Mouse (Mus musculus) thymus, postnatal 4 days (tissue): ENCODE measurements around the gene Cox8b.
"Not testable (repeated sequence)": the region's sequence is repeated elsewhere in the genome, so short reads cannot be mapped to it uniquely, and the experiment has no call there.

Source experiments
- DNase-seq: peaks from one replicate; pipeline ENCODE4 v3.0.0; 2021

The Cox8b gene

GRCm38 (mm10) chr7:140912846-140913482, 12.7 kb upstream of the Cox8b start:
- no peak for DNase-seq

DNA sequence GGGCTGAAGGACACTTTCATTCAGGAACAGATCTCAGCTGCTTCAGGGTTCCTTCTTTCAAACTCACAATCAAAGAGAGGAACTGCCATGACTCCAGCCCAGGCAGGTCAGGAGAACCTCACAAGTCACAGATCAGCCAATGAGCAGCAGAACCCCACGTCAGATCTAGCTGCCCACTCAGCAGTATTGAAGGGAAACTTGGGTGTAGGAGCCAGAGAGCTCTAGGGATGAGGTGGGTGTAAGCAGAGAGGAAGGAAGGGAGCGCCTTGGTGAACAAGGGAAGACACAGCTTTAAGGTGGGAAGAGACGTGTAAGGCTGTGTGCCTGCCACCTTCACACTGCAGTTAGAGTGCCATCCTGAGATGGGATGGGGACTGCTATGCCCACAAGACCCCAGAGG, 12.0 kb upstream of the Cox8b start:
- no peak for DNase-seq

- DNase-seq = peak; percentile 87
Measured at GRCm38 (mm10) chr7:140908634-140909107, 8.4 kb upstream of the Cox8b start.

DNA sequence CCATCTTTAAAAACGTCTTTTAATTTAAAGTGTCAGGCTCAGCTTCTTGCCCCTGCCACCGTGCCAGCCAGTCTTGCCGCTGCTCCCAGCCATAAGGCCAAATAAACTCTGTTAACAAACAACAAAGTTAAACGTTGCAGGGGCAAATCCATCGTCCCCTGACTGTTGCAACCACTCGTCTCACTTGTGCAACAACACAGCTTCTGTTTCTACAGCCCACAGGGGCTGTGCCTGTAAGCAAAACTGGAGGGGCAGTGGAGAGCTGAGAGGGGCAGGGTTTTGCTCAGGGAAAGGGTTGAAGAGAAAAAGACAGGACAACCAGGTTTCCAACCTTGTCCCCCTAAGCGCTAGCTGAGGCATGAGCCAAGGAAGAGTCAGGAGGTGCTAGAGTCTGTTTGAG, 7.9 kb upstream of the Cox8b start:
- no peak for DNase-seq

DNA sequence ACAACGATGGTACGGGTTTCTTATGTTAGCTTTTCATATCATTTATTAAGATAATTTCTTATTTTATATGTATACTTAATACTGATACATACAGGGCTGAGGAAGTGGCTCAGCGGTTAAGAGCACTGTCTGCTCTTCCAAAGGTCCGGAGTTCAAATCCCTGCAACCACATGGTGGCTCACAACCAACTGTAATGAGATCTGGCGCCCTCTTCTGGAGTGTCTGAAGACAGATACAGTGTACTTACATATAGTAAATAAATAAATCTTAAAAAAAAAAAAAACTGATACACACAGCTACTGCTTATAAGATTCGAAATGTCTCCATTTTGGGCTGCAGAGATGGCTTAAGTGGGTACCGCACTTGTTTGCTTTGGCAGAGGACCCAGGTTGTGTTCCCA, 7.5 kb upstream of the Cox8b start:
- DNase-seq = no peak

- DNase-seq = no peak
Measured at GRCm38 (mm10) chr7:140907131-140907530, 6.9 kb upstream of the Cox8b start.

GRCm38 (mm10) chr7:140905642-140906081, 5.4 kb upstream of the Cox8b start:
- DNase-seq = no peak

DNA sequence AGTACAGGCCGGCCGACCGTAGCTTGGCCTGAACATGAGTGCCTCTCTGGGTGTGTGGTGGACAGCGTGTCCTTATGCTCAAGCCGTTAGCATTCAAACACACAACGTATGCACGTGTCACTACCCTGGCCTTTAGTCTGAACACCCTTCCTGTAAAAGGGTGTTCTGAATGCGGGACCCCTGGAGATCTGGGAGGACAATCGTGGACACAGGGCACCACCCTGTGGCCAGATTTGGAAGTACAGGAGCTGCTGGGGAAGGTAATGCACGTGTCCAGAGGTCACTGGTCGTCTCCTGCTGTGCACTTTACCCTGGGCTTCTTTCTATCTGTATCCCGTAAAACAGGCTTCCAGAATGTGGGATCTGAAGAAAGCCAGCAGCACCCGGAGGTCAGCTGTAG, 3.0 kb upstream of the Cox8b start:
- DNase-seq = peak; percentile 90

- no peak for DNase-seq
Measured at GRCm38 (mm10) chr7:140902036-140902875, 2.0 kb upstream of the Cox8b start.

GRCm38 (mm10) chr7:140899121-140899520, 1.1 kb downstream of the Cox8b start:
- no peak for DNase-seq

GRCm38 (mm10) chr7:140897863-140898262, 2.4 kb downstream of the Cox8b start:
- DNase-seq = no peak

DNA sequence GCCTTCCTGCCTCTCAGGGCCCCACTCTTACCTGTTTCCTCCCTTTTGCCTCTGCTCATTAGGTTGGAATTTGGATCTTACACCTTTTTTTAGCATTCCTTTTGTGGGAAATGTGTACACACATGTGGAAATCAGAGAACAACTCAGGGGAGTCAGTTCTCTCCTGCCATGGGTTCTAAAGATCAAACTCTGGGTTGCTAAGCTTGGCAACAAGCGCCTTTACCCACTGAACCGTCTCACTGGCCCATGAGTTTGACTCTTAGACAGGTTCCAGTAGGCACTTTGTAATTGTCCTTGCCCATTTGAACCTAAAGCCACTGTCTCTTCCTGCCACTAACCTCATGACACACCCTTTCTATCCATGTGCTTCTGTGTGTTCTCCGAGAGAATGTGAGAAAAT, 5.6 kb downstream of the Cox8b start:
- no peak for DNase-seq

- no peak for DNase-seq
Measured at GRCm38 (mm10) chr7:140894031-140894430, 6.2 kb downstream of the Cox8b start.

GRCm38 (mm10) chr7:140890636-140891035, 9.6 kb downstream of the Cox8b start:
- not testable (repeated sequence) for DNase-seq

DNA sequence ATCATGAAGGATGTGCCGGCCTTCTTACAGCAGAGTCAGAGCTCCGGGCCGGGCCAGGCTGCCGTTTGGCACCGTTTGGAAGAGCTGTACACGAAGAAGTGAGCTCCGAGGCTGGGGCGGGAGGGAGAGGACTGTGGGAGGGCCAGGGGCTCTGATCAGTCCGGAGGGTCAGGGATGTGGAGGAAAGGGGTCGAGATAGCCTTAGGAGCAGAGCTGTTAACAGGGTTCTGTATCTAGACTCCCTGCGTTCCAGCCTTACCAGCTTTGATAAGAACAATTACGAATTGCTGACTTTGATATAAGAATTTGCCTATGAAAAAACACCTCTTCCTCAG, 17.8 kb downstream of the Cox8b start:
- no peak for DNase-seq

- peak; percentile 96 for DNase-seq
Measured at GRCm38 (mm10) chr7:140881696-140882468, 18.4 kb downstream of the Cox8b start, which contains the start of the genes Psmd13 and Sirt3. Gene Psmd13 (plus strand): TSS chr7:140881968. Gene Sirt3 (minus strand): TSS chr7:140882309.

GRCm38 (mm10) chr7:140880865-140881515, 19.3 kb downstream of the Cox8b start:
- no peak for DNase-seq

GRCm38 (mm10) chr7:140880419-140880818, 19.8 kb downstream of the Cox8b start:
- DNase-seq = no peak

DNA sequence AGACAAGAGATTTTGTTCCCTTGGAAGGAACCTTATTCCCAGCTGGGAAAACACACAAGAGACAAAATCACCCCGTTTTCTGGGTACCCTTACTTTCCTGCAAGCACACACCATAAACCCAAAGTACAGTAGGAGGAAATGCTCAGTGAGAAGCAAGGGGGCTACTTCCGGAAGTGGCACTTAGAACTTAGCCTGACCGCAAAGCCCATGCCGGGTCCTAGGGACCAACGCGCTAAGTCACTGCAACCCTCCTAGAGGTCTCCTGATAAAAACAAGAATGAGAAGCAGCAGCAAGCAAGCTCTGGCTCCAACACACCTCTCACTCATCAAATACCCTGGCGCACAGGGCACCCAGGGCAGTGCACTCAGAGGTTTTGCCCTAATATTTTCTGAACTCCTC, 20.9 kb downstream of the Cox8b start:
- peak; percentile 31 for DNase-seq

- no peak for DNase-seq
Measured at GRCm38 (mm10) chr7:140877364-140877763, 22.9 kb downstream of the Cox8b start.

DNA sequence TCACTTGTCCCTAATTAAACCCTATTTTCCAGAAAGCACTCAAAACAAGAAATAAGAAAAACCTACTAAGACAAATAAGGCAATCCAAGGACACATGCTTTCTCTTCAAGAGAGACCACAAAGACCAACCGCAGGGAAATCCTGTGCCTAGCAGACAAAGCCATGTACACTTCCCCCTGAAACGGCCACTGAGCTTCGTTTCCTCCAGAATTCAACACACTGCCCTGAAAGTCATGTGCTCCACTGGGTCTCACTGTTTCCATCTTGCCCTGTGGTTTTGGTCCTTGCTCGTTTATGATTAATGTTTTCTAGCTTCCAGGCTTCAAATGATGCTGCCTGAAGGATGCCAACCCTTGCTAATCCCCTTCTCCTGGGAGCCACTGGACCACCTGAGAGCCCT, 26.0 kb downstream of the Cox8b start:
- no peak for DNase-seq

DNA sequence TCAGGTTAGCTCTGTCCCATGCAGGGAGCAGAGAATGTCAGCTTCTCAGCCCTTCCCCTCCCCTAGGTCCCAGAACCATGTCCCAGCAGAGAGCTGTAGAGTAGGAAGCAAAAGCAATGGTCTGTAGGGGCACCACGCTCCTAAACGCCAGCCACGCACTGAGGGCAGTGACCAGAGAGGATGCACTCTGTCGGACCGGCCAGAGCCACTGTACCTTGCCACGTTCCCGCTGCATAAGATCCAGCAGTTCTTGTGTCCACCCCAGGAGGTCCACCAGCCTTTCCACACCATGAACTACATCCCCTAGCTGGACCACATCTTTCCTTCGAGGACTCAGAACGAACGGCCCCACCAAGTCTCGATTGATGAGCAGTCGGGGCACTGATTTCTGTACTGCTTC, 35.5 kb downstream of the Cox8b start:
- DNase-seq = no peak

DNA sequence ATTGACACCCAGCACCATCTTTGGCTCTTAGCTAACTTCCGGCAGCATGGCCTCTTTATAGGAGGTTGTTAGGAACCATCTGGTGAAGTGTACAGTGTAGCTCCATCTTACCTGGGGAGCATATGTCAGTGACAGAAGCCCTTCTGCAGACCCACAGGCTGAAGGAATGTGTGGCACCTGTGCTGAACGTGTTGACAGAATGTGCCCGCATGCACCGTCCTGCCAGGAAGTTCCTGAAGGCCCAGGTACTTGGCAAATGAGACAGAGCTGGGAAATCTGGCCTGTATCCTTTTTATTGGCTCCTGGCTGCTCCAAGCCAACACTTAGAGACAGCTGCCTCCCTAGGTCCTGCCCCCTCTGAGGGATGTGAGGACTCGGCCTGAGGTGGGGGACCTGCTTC, 39.5 kb downstream of the Cox8b start:
- no peak for DNase-seq
